Comparison of ENCODE assay signal across 21 mouse cellular contexts in genomic region chr19:37486801-37487200, GRCm38 (mm10). TPM values are rescaled to one million over a fixed set of nuclear protein-coding genes. Genes with fewer than 3 reads are reported as not detected.
DNase-seq lines count a peak whose midpoint lies in the region.
"Had no signal": no experiment of that assay in that cellular context is flagged by ENCODE, and none has a peak within 500 bp of the region (broad histone marks: within the 10 kb centered on the region; RNA-seq: fewer than 3 reads in every experiment).

No protein-coding gene starts in this region.

- peak; percentile 82 to 89 for DNase-seq in adrenal gland, adult (ENCODE audit: inconsistent age in 2 of 2, low spot score in 1 of 2)
- DNase-seq in adrenal gland, adult 8-10 months, result no peak
- DNase-seq in adrenal gland, adult 2 months, result peak; percentile 71
- DNase-seq in adrenal gland, postnatal 4 days (ENCODE audit: low spot score in 2 of 2), result no peak
- peak; percentile 35 for DNase-seq in adrenal gland, postnatal 10 days
- no peak for DNase-seq in adrenal gland, postnatal 25 days
- DNase-seq in adrenal gland, postnatal 36 days, result peak; percentile 36 to 52
- no peak for DNase-seq in adrenal gland, adult 18-20 months (ENCODE audit: low spot score in 2 of 2)
- DNase-seq: adrenal gland, postnatal 14 days; B cell, adult 2 months; cerebellum, adult 11 months; cerebellum, adult 11-12 months; cerebellum, adult 18-20 months; cerebellum, adult 2 months; cerebellum, adult 8-10 months; cerebellum, adult 9-10 months; cerebellum, adult 9-11 months; cerebellum, postnatal 10 days; cerebellum, postnatal 14 days; cerebellum, postnatal 25 days had no signal

RNA-seq across cellular contexts. Expression of gene Hhex, which starts 52.2 kb away (rescaled TPM):
- total RNA-seq in adrenal gland, adult 8-10 months (2022), result 100 to 1,000 TPM in 2 of 4 experiments, 10 to 100 TPM in 2; 23.6 to 283 (median 97.2) TPM
- 10 to 100 TPM; 38.0 to 79.8 TPM for total RNA-seq in adrenal gland, adult 2 months (2021)
- polyA plus RNA-seq in adrenal gland, adult 2 months (2012; rRNA removed), result 162 and 413 TPM in 2 replicates
- 10 to 100 TPM; 22.7 to 33.1 TPM for total RNA-seq in adrenal gland, postnatal 4 days (2021)
- total RNA-seq in adrenal gland, postnatal 10 days (2021), result 10 to 100 TPM; 19.8 to 26.7 TPM
- total RNA-seq in adrenal gland, postnatal 25 days (2021), result 27.0 and 29.7 TPM in 2 replicates
- 10 to 100 TPM; 42.6 to 70.0 TPM for total RNA-seq in adrenal gland, postnatal 36 days (2021)
- 10 to 100 TPM; 36.9 to 43.4 TPM for total RNA-seq in adrenal gland, adult 18-20 months (2021)
- total RNA-seq: MEL had no signal

Comparison
In these comparisons a context has a peak if more than half of its experiments do, and no peak if none do; other contexts are left out.
1. DNase-seq: peak in adrenal gland, adult (2 of 2), adrenal gland, adult 2 months (single experiment), adrenal gland, postnatal 10 days (single experiment) and adrenal gland, postnatal 36 days (2 of 2); none in adrenal gland, adult 8-10 months (single experiment), adrenal gland, postnatal 4 days (0 of 2), adrenal gland, postnatal 25 days (single experiment) and adrenal gland, adult 18-20 months (0 of 2).